Mouse (Mus musculus) layer of hippocampus, adult 2 months (tissue): ENCODE results near the gene 4930535I16Rik. TPM values are rescaled to one million over a fixed set of nuclear protein-coding genes. Genes with fewer than 3 reads are reported as not detected.

Source experiments
- DNase-seq, 2 experiments: peaks; one replicate each; pipeline ENCODE4 v3.0.0; 2022; ENCODE audit warnings: low spot score in 2 of 2
- H3K27ac ChIP-seq: fragments of 200-600 bp; 2 replicates; pipeline ENCODE4 v1.8.1; 2022
- H3K4me3 ChIP-seq: fragments of 200-600 bp; 2 replicates; pipeline ENCODE4 v1.8.1; 2022; ENCODE audit warnings: mild to moderate bottlenecking
- CTCF ChIP-seq: fragments of 200-600 bp; conservative IDR thresholded peaks from 2 replicates; pipeline ENCODE4 v1.8.1; 2022; ENCODE audit warnings: antibody characterized with exemption, mild to moderate bottlenecking, moderate library complexity
- total RNA-seq, 2 experiments: library from RNA; stranded (reverse); gene quantifications; 2 replicates each; pipeline ENCODE4 v1.2.3; 2021

4930535I16Rik gene
- total RNA-seq, 2 experiments from 2014 or later, result not detected

DNA sequence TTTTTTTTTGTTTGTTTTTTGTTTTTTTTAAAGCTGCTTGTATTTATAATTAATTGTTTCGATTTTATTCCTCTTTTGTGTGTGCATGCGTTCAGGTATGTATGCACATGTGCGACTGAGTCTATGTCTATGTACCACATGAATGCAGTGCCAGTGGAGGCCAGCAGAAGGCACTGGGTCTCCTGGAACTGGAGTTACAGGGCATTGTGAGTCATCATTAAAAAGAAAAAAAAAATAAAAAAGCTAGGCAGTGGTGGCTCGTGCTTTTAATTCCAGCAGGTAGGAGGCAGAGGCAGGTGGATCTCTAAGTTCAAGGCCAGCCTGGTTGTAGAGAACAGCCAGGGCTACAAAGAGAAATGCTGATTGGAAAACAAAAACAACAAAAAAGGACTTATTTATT, 12.2 kb upstream of the 4930535I16Rik start:
- Histone ChIP-seq H3K4me3 (no peak overlapping the region), H3K27ac (no peak overlapping the region)
- TF ChIP-seq CTCF, result peak; percentile 47
- DNase-seq, result no peak

DNA sequence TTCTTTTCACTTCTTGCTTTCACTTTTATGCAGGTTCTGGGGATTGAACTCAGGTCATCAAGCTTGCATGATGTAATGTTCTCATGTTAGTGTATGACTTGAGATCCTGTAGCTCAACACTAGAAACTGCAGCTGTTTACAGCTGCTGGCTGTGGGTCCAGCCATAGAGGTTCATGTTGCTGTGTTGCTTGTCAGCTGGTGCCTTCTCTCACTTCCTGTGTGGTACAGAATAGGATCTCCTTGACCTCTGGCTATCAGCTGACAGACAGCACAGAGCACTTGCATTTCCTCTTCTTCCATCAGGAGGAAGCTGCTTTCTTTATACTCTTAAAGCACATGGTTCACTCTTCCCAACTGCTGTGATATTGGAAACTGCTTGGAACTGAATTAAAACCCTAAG, 10.1 kb upstream of the 4930535I16Rik start:
- no peak overlapping the region for H3K4me3 ChIP-seq
- no peak for DNase-seq
- no peak overlapping the region for H3K27ac ChIP-seq
- no peak for TF ChIP-seq CTCF

DNA sequence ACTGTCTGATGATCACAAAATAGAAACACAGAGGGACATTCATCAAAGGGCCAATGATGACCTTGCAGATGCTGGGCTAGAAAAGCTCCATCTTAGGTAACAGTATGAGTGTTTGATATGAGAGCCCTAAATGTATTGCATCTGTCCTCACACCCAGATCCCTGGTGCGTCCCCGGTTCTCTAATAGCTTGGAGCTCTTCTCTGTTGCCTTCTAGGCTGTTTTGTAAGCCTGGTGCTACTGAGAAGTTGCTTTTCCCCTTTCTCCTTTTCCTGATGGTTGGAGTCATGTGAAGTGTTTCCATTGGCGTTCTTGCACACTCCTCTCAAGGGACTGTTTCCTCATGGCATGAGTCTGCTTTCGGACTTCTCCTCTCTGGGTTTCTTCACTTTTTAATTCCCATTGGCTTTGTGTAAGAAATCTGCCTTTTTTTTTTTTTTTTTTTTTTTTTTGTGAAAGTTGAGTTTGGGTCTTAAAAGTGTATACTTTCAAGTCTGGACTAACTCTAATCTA, 3.3 kb upstream of the 4930535I16Rik start:
- DNase-seq, result no peak
- no peak overlapping the region for H3K27ac ChIP-seq
- TF ChIP-seq CTCF, result no peak
- no peak overlapping the region for H3K4me3 ChIP-seq

DNA sequence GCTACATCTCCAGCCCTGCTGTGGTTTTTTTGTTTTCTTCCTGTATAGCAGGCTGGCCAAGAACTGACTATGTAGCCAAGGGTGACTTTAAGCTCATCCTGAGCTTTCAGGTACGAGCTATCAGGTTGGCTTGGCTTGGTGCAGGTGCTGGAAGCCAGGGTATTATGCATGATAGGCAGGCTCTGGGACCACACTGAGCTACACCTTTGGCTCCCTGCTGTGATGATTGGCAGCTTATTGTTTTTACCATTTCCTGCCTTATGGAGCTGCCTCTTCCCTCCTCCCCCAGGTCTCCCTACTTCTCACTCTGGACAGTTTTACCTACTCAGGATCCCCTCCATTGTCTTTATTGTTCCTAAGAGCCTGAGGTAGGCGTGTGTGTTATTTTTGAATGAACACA, 1.0 kb upstream of the 4930535I16Rik start:
- Histone ChIP-seq H3K27ac (no peak overlapping the region), H3K4me3 (peak overlapping the region; percentile 89)
- DNase-seq, result no peak
- TF ChIP-seq CTCF, result no peak

DNA sequence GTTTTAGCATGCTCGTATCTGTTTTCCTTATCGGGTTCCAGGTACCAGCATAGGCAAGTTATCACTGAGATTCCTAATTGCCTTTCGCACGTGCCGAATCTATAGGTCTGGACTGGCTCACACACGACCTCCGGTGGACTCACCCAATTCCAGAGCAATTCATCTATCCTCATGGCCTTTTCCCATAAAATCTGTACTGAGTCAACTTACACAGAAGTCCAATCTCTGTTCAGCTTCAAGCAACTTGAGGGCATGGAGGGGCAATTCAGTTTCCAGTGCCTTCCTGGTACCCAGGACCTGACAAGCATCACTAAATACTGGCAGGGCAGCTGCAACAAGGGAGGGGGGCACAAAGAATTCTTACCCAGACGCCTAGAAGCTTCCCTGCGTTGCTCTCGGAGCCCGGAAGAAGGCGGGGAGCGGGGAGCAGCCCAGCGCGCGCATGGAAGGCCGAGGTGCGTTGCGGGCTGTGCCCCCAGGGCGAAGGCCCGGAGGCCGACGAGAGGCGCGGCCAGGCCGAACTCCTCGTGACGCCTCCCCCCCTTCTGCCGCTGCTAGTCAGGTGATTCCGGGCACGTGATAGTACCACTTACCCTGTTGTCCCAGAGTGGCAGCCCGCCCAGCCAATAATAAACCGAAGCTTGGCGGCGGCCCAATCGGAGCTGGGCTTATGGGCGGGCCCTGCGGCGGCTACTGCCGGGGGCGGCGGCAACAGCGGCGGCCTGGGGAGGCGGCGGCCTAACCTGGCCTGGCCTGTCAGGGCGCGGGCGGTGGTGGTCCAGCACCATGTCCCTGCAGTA, 874 bp downstream of the 4930535I16Rik start, which contains the start of gene Rragc:
Rragc (plus strand) TSS at position 699 of the 800 bp plus-strand sequence.
- peak; percentile 100 for DNase-seq
- 0 out of 2 replicates have a peak, but pooled peaks have one; percentile 2 for TF ChIP-seq CTCF
- H3K4me3 ChIP-seq, result peak within 1 kb of the TSS; percentile 89
- H3K27ac ChIP-seq, result peak within 1 kb of the TSS; percentile 93

DNA sequence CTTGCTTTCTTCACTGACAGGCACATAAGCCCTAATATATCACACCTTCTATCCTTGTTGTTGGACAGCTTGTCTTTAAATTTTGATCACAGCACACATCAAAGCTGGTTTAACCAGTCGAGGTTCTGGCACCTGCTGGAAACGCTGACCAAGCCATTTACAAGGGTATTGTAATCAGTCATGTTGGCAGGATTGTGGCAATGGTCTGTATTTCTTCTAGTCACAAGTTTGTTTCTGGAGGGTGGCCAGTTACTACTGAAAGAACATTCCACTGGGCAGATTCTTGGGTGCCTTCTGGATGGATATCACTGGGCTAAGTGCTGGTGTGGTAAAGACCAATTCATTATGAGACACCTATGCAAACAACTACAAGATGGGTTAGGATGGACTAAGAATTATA, 5.4 kb downstream of the 4930535I16Rik start:
- DNase-seq, result no peak
- no peak for TF ChIP-seq CTCF

DNA sequence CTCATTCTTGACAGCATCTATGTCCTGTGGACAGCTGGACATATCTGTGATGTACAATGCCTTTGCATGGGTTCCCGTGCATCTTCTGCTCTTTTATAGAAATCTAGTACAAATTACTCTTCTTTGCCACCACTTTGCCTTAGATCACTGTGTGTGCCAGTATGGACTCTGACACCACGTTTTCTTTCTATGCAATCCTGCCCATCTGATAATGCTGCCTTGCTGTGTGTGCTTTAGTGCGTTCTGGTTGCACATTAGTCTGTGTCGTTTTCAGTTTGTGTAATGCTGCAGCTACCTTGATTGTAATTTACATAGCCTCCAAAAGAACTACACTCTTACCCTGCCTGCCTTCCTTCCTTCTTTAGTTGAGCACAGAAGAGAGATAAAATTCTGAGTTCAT, 6.3 kb downstream of the 4930535I16Rik start:
- DNase-seq, result no peak
- no peak overlapping the region for H3K4me3 ChIP-seq
- no peak for TF ChIP-seq CTCF
- H3K27ac ChIP-seq, result no peak overlapping the region

More for the DNA sequence above, 5.4 kb downstream of the 4930535I16Rik start:
- H3K27ac ChIP-seq, result no peak overlapping the region
- no peak overlapping the region for H3K4me3 ChIP-seq

DNA sequence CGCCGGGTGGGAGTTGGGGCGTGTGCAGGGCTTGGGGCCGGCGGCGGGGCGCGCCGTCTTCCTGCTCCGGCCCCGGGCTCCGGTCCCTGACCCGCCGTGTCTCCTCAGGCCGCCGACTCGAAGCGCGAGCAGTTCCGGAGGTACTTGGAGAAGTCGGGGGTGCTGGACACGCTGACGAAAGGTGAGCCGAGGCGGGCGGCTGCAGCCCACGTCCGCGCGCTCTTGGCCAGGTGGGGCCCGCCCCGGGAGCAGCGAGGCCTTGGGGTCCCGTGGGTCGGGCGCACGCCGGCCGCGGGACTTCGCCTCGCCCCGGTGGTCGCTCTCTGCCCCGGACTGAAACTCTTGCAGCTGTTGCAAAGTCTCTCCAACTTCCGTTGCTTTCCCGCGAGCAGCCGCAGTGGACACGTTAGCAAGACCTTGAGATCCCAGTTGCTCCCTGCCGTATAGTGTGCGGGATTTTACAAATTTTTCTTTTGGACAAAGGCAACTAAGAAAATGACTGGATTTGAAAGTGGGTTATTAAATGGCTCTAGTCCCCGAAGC, 12.6 kb downstream of the 4930535I16Rik start:
- peak overlapping the region; percentile 81 for H3K27ac ChIP-seq
- no peak for TF ChIP-seq CTCF
- H3K4me3 ChIP-seq, result peak overlapping the region; percentile 84
- DNase-seq, result no peak

DNA sequence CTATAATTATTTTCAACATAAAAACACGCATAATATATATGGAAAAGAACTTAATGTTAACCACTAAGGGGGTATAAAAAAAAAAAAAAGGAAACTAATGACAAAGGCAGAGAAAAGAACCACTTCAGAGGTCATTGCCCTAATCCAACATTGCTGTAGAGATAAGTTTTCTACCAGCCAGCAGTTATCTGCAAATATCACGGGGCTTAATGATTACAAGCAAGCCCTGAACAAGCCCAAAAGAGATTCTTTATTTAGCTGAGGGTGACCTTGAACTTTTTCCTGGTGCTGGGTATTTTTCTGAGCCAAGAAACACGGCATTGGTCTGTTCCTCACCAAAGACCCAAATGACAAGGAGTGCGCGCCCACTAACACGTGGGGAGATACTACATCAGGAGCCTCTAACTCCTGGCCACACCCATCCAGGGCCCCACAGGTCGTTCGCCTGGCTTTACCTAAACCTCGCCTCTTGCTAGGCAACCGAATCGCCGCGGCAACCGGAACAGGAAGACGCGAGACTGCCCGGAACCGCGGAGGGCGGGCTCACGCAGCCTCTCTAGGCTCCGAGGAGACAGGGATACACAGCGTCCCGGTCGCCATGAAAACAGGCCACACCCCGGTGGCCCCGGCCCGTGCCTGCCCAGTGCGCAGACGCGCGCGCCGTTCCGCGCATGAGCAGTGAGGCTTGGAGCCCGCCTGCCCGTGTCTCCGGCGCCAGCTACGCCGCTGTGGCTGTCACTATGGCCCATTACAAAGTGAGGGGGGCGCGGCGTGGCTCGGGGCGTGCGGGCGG, 13.3 kb downstream of the 4930535I16Rik start, which contains the start of gene Mycbp:
Mycbp (plus strand) TSS at position 500 of the 793 bp plus-strand sequence.
- peak within 1 kb of the TSS; percentile 89 for H3K27ac ChIP-seq
- no peak for TF ChIP-seq CTCF
- H3K4me3 ChIP-seq, result peak within 1 kb of the TSS; percentile 84
- DNase-seq, result peak; percentile 98 to 100

DNA sequence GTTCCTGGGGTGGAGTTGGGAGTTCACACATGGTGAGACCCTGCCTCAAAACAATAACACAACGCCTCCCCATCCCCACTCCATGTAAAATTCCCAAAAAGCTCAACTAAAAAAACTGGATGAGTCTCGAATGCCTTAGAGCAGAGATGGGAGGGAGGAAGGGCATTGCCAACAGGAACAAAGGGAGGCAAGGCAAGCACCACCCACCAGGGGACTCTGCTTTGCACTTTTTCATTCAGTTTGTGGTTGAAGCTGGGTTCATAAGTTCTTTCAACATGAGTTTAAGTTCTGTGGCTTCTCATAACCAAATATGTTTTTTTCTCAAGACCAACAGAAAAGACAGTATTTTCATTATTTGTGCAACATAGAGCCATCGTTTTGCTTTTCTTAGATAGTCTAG, 14.4 kb downstream of the 4930535I16Rik start:
- DNase-seq, result no peak
- no peak overlapping the region for H3K27ac ChIP-seq
- no peak overlapping the region for H3K4me3 ChIP-seq
- TF ChIP-seq CTCF, result peak; percentile 40

DNA sequence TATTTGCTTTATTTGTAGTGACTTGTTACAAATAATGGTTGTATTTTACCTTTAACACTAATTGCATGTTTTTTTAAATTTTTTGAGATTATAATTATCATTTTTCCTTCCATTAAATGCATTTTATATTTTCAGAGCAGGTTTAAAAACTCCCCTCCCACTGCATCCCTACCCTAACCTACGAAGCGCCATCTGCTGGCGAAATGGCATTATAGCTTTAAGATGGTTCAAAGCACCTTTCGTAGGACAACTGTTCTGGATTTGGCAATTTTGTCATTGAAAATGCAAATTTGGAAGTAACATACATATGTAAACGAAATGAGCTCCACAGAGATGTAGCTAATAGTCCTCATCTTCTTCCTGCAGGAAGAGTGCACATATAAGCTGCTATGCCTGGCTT, 19.1 kb downstream of the 4930535I16Rik start:
- peak in 1 of 2 experiments; percentile 71 for DNase-seq
- Histone ChIP-seq H3K27ac (no peak overlapping the region), H3K4me3 (no peak overlapping the region)
- TF ChIP-seq CTCF, result peak; percentile 89

DNA sequence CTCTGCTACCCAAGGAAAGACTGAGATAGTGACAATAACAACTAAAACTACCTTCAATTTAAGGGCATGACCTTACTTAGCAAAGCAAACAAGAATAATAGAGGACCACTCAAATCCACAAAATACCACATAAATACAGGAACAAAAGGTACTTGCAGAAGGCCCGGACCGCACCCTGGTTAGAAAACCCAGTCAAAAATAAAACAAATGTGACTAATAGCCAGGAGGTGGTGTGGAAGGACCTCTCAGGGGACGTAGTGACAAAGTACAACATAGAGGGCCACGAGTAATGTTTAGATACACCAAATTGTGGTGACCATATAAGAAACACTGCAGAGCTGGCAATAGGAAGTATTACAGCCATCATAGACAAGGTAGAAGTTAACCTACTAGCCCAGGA, 23.5 kb downstream of the 4930535I16Rik start:
- TF ChIP-seq CTCF, result no peak
- no peak overlapping the region for H3K4me3 ChIP-seq

DNA sequence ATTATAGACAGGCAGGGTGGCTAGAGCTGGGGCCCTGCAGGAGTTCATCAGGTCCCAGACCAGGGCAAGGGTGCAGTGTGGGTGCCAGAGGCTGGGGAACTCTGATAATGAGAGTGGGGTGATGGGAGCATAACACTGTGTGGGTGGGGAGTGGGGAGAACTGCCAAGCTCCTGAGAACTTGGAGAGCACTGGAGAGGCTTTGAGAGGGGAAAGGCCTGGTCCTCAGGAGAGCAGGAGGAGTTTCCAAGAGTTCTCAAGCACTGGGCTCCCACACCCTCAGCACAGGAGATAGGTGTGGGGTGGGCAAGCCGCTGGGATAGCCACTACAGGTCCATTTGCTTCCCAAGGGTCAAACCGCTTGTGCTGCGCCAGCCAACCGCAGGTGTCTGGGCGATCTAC, 24.1 kb downstream of the 4930535I16Rik start:
- no peak for DNase-seq
- no peak for TF ChIP-seq CTCF
- Histone ChIP-seq H3K27ac (no peak overlapping the region), H3K4me3 (no peak overlapping the region)

More for the DNA sequence above, 23.5 kb downstream of the 4930535I16Rik start:
- no peak for DNase-seq
- no peak overlapping the region for H3K27ac ChIP-seq

Other genes starting within 250 kb of the 4930535I16Rik start
- gene Macf1, start 233.7 kb downstream of the 4930535I16Rik start, total RNA-seq, result 100 to 1,000 TPM; 231 to 247 TPM
- gene Ndufs5, start 199.8 kb downstream of the 4930535I16Rik start, total RNA-seq, result 100 to 1,000 TPM; 169 to 194 TPM
- 10 to 100 TPM; 53.9 to 58.1 TPM for gene Akirin1, start 167.7 kb downstream of the 4930535I16Rik start, total RNA-seq
- under 1 TPM; 0.54 to 0.92 TPM for gene Rhbdl2, start 130.1 kb downstream of the 4930535I16Rik start, total RNA-seq
- gene 4933427I04Rik, start 58.3 kb downstream of the 4930535I16Rik start, total RNA-seq, result not detected
- 10 to 100 TPM in 1 of 2 experiments, 1 to 10 TPM in 1; 9.9 to 11.3 TPM for gene Mycbp, start 13.2 kb downstream of the 4930535I16Rik start, total RNA-seq
- 10 to 100 TPM; 54.8 to 60.6 TPM for gene Rragc, start 576 bp downstream of the 4930535I16Rik start, total RNA-seq